Mouse (Mus musculus) layer of hippocampus, postnatal 25 days (tissue): ENCODE measurements around the gene Sdhaf1. TPM values are rescaled to one million over a fixed set of nuclear protein-coding genes. Genes with fewer than 3 reads are reported as not detected.

Source experiments
- DNase-seq, 2 experiments: peaks; one replicate each; pipeline ENCODE4 v3.0.0; 2022; ENCODE audit warnings: mixed read lengths in 2 of 2, low spot score in 1 of 2; ENCODE audit errors: extremely low spot score in 1 of 2
- total RNA-seq, 2 experiments: library from RNA; stranded (reverse); gene quantifications; 2 replicates each; pipeline ENCODE4 v1.2.3; 2021

The Sdhaf1 gene
- total RNA-seq, 2 experiments from 2014 or later, result 7.8 to 7.9 TPM

GRCm38 (mm10) chr7:30296816-30297215 is 26.9 kb downstream of the Sdhaf1 start:
- no peak for DNase-seq

DNA sequence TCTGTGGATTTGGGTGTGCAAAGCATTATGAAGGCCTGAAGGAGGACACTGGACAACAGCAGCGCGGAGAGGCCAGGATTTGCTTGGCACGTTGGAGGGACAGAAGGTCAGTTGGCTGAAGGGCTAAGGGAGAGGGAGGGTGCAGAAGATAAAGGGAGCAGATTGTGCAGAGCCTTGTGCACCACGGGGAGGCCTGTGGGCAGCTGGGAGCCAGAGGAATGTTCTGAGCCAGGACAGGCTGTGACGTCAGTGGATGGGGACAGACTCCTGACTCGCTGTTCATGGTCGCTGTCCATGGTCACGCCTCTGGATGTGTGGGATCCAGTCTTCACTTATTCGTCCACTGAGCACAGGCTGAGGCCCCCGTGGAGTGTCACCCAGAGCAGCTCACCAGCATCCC is 28.6 kb downstream of the Sdhaf1 start:
- no peak for DNase-seq

- no peak for DNase-seq
These were observed 29.4 kb downstream of the Sdhaf1 start for GRCm38 (mm10) chr7:30294296-30294695.

- DNase-seq, result no peak
These were observed 29.9 kb downstream of the Sdhaf1 start for GRCm38 (mm10) chr7:30293795-30294194.

DNA sequence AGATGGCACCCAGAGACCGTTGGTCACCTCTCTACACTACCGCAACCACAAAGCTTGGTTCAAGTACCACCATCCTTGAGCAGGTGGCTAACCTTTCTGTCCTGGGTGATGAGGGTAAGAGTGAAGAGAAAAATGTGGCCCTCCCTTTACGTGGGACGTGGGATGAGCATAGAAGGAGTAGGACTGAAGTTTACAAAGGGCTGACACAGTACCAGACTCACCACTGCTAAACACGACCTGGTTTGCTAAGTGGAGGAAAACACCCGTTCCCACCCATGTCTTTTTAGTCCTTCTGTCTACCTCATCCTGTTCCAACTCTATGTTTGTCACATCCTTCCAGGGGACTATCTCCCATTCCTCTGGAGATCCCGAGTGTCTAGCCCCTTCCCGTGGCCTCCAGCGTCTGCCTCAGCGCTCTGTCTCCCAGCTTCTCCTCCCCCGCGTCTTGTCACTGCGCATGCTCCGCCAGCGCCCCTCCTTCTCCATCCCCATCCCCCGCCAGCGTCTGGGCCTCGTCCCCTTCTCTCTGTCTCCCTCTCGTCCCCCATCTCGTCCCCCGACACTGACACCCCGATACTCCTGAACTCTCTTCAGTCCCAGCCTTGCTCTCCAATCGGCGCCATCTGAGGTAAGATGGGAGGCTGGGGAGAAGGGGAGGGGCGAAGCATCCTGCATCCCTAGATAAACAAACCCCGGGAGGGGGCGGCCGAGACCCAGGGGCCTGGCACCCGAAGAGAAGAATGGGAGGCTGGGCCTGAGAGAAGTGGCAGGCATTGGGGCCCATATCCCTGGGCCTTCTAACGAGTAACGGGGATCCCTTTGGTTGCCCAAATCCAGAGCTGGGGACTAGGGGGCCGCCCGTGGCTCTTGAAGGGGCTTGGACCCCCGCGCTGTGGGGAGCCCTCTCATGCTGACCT is 32.2 kb downstream of the Sdhaf1 start, which contains the start of gene Clip3:
TSS of gene Clip3 (plus strand) at position 514 of the 917 bp plus-strand sequence.
- peak; percentile 89 to 93 for DNase-seq

DNA sequence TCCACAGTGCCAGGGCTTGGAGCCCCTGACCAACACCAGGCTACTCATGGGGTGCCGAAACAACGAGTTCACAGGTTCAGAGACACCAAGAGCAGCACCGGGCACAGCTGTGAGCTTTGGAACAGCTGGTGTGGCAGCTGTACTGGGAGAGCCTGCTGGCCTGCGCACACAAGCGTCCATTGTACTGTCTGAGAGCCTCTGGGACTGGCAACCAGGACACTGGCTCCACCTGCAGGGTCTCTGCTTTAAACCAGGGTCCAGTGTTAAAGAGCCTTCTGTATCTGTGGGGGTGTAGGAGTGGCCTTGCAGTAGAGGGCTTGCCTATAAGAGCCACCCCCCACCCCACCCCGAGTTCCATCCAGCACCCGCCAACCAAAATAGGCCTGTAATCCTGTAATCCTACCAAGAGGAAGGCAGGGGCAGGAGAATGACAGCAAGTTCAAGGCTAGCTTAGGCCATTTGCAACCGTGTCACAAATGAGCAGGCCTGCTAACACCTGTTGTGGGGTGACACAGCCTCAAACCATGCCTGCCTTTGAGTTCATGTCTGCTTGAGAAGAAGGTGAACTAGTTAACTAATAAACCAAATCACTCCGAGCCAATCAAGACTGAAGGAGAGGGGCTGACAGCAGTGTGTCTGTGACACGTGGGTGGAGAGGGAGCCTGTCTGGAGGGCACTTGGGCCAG is 33.8 kb downstream of the Sdhaf1 start:
- no peak for DNase-seq

DNA sequence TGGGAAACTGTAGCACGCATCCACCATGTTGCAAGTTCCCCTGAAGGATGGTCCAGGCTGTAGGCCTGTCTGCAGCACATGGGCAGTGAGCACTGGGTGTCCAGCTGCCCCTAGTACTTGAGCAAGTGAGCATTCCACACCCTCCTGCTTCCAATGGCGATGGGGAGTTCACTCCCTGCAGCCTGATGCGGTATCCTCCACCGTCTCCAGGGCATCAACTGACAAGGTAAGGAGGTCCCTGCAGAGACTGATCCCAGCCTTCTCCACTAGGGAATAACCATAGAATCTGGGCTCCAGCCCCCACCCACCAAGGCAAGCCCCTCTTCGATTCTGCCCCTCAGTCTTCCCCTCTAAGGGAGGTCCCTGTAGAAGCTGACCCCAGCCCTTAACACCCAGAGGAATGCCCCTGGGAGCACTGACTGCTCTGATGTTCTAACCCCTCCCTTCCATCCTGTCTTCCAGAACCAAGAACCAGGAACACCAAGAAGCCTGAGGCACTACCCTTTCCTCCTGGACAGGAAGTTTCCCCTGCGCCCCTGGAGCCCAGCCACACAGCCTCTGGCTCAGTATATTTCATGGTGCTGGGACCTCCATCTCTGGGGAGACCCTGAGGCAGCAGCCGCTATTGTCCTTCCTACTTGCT is 34.5 kb downstream of the Sdhaf1 start:
- DNase-seq, result no peak

- no peak for DNase-seq
These were observed 35.6 kb downstream of the Sdhaf1 start for GRCm38 (mm10) chr7:30288046-30288445.

DNA sequence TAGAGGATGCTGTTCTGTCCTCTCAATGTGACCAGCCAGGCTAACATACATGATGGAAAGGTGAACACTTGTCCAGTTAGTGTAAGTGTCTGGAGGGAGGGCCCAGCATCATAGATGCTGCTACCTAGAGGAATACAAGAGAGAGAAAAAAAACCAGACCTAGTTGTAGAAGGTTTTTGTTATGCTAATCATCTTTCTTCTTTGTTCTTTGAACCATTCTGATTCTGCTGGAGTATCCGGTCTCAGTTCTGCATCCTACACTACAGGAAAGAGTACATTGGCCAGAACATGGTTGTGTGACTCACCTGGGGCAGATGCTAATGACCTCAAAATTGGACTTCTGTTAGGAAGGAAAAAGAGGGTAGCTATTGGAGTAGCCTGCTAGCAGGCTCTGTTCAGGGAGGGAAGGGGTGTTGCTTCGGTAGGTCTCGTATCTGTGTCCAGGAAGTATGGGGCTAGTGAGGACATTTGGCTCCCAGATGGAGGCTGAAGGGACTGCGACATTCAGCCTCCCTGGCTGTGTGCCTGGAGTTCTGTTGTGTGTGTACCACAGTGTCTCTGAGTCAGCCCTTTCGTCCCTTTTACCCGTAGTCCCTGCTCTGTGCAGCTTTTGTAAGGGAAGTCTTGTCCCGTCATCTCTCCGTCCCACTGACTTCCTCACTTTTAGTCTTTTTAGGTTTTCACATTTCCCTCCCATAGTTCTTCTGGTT is 36.8 kb downstream of the Sdhaf1 start:
- DNase-seq, result no peak

DNA sequence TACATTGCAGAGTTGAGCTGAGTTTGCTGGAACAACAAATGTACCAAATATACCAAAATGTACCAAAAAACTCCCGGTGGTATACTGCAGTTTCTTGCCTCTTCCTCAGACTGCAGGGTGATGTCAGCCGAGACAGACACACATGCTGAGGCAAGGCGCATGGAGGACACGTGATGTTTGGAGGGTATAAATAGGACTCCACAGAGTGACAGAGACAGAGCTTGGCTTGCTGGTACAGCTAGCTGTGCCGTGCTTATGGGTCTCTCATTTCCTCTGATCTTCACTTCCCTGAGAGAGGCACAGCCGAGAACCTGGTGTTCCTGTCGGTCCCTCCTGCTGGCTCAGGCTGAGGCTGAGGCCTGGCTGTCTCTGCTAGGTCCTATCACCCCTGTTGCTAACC is 41.0 kb downstream of the Sdhaf1 start:
- DNase-seq, result no peak

- no peak for DNase-seq
These were observed 42.2 kb downstream of the Sdhaf1 start for GRCm38 (mm10) chr7:30281522-30281921.

DNA sequence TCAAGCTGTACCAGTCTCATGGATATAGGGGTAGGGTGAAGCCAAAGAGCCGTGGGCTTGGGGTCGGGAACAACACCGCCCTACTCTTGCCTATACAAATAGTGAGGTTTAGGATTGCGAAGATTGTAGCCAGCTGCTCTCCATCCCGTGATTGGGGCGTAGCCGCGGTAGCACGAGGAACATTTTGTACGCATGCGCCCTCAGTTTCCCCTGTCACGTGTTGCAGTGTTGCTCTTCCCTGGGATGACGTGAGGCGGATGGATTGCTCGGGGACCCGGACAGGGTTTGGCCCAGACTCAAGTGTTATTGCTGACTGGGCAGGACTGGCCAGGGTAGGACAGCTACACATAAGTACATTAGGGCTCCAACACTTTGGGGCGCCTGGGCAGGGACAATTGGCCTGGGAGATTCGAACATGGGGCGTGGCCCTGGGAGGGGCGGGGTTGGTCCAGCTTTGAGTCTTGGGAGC is 43.0 kb downstream of the Sdhaf1 start:
- DNase-seq, result peak; percentile 70

GRCm38 (mm10) chr7:30279951-30280669 is 43.6 kb downstream of the Sdhaf1 start, which contains the start of the genes Thap8 and Wdr62:
Gene Thap8, plus strand, starts transcription at chr7:30280094.
Gene Wdr62, minus strand, starts transcription at chr7:30280419.
- peak; percentile 79 for DNase-seq

- no peak for DNase-seq
These were observed 44.2 kb downstream of the Sdhaf1 start for GRCm38 (mm10) chr7:30279536-30279935.

GRCm38 (mm10) chr7:30278911-30279310 is 44.8 kb downstream of the Sdhaf1 start:
- DNase-seq, result no peak

- DNase-seq, result no peak
These were observed 49.3 kb downstream of the Sdhaf1 start for GRCm38 (mm10) chr7:30274383-30274782.
